Mouse (Mus musculus) frontal cortex, postnatal 36 days (tissue): Measurements from ENCODE around the gene Ccr2.
A peak's percentile ranks its signal among the peaks of the same experiment; 100 is the strongest.
"Not testable (repeated sequence)": the region's sequence is repeated elsewhere in the genome, so short reads cannot be mapped to it uniquely, and the experiment has no call there.

Source experiments
- DNase-seq, 2 experiments: peaks; one replicate each; pipeline ENCODE4 v3.0.0; 2022; ENCODE audit warnings: low spot score in 2 of 2

Gene Ccr2

DNA sequence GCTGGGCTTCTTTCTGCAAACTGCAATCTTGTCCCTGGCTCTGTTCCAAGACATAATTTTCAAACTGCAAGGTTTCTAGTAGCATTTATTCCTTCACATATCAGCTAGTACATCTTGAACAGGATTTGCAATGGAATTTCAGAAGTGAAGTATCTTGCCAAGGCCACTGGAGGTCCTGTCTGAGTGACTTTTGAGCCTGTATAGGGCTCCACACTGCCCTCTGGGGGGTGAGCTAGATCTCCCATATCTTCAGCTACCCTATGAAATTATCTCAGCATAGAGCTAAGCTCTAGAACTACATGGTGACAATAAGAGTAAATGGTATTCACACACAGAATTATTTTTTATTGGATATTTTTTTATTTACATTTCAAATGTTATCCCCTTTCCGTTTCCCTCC, 16.7 kb downstream of the Ccr2 start:
- DNase-seq: no peak

DNA sequence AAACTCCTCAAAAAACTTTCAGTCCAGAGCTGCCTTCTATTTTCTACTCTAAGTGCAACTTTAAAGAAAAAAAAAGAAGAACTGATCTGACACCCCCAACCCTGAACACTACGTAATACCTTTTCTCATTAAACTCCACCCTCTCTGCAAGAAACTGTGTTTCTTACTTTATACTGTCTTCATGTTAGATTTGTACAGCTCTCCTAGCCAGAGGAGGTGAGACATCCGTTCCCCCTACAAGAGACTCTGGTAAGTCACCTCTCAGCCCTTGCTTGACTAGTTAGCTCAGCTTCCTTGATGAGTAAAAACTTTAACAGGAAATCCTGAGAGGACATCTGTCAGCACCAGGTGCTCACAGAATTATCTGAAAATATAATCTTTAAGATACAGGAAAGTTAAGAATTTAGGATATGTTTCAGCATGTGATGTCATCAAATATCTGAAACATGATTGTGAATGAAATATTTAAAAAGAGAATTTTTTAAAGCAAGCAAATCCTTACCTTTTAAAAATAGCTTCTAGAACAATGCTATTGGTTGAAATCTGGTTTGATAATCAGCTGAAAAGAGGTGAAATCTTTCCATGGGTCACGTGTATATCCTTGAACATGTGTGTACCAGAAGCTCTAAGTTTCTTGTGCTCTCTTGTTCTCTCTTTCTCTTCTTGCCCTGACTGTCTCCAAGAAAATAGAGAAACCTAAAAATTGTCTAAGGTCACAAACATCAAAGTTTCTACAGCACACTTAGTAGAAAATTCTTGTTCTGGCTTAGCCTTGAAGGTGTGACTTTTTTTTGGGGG, 19.8 kb downstream of the Ccr2 start, which contains the start of gene Ccr5:
Gene Ccr5 (plus strand): TSS at position 157 of the 798 bp plus-strand sequence.
- no peak for DNase-seq

DNA sequence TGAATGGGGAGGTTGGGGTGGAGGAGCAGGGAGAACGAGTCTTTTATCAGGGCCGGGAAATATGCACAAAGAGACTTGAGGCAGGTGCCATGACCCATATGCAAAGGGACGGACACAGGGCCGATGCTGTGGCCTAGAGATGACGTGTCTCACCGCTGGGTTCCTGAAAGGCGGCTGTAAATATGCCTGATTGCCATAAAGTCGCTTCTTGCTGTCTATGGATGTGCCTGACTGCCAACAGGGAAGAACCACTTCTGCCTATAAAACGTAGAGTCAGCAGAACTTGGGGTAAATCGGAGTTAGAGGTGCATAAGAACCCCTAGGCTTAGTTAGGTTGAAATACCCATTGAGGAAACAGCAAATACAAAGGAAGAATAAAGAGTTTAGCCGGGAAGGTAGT, 23.8 kb downstream of the Ccr2 start:
- DNase-seq: no peak

DNA sequence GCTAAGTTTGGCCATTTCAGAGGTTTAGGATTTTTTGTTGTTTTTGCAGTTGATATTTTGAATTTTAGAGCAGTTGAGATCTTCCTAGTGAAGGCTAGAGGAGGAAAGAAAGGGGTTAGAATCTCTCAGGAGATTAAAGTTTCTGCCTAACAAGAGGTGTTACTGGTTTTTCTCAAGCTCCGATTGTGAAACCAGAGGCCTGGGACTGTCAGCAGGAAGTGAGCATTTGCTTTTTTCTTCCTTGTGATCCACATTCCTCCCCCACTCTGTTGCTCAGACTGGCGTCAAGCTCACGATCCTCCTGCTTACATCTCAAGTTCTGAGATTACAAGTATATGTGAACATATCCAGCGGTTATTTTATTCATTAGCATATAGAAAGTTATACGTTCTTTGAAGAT, 24.6 kb downstream of the Ccr2 start:
- DNase-seq: no peak

DNA sequence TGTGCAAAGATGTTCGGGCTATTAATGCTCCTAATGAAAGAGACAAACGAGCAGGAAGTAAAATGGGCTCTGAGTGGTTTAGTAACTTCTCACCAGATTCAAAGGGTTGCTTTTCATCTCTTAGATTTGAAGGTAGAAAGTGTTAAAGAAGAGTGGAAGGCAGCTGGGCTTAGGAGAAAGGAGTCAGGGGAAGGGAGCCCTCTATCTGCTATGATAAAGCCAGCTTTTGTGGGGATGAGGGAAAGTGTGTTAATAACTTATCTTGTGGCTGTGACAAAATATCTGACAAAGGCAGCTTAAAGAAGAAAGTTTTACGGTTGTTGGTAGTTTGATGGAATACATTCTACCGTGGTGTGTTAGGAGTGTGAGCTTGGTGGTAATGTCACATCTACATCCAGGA, 25.7 kb downstream of the Ccr2 start:
- no peak for DNase-seq

DNA sequence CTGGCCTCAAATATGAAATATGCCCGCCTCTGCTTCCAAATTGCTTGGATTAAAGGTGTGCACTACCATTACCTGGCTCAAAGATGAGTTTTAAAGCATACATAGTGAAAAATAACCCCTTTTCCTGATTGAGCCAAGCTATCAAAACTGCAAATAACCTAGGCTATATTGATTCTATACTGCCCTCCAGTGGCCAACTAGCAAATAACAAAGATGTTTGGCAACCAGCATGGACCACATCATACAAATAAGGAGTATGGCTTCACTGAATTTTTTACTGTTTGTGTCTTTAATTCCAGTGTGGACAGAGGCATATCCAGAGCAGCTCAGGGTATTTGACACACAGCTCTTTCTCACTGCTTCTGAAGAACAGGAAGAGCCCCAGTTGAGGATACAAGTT, 26.6 kb downstream of the Ccr2 start:
- DNase-seq: peak; percentile 33 to 66

DNA sequence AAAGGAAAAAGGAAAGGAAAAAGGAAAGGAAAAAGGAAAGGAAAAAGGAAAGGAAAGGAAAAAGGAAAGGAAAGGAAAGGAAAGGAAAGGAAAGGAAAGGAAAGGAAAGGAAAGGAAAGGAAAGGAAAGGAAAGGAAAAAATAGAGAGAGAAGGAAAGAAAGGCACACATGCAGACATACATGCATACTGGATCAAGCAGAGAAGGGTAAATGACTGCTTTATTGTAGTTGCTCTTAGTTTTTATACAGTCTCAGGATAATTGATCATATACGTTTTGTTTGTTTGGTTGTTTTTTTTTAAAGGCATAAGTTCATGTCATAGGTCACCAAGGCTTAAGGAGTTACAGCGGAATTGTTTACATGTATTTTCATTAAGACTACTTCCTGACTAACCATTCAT, 31.1 kb downstream of the Ccr2 start:
- DNase-seq: not testable (repeated sequence)

DNA sequence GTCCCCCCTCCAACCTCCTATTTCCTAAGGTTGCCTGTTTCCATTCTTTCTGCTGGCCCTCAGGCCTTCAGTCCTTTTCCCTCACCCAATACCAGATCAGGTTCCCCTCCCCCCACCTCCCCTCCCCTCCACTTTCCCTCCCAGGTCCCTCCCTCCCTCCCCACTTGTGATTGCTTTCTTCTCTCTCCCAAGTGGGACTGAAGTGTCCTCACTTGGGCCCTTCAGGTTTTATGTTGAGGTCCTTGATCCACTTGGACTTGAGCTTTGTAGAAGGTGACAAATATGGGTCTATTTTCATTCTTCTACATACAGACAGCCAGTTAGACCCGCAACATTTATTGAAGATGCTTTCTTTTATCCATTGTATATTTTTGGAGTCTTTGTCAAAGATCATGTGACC, 33.2 kb downstream of the Ccr2 start:
- not testable (repeated sequence) for DNase-seq

DNA sequence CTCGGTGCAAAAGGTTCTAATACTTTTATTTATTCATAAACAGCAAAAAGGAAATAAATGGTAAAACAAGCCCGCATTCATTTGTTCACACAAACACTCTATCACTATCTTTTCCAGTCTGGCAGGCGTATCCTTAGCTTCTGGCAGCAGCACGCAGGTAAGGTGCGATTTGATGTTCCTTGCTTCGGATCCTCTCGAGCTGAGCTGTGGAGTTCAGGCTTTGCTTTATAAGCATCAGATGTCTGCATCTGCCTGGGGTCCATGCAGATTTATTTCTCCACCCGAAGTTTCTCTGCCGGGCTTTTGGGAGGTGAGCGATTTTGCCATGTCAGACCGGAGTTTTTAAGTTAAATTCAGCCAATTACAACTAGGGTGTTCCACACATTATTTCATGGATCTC, 35.9 kb downstream of the Ccr2 start:
- no peak for DNase-seq

DNA sequence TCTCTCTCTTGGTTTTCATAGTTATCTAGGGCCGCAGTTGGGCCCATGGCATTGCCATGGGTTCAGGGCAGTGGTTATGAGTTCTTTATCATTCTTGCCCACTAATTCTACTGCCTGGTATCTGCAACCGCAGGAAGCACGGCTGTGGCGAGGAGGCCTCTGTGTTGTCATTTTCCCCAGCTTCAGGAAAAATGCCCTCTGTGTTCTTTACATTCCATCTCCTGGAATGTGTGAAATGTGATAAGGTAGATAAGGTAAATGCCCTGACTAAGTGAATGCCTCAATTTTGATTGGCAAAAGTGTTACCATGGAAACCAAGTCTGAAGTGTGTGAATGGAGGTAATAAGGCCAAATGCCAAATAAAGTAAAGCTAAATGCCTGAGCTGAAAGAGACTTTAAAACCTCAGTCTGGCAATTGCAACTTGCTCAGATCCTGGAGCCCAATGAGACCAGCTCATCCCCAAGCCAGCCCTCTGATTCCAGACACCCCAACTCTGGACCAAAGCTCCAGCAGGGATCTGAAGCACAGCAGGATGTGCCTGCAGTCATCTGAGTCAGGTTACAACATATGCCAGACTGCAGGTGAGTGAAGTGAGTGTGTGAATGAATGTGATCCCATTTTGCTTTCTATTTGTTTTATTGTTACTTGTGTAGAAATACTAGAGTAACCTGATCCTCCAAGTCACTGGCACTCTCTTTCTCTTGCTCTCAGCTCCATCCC, 36.5 kb downstream of the Ccr2 start:
- no peak for DNase-seq

DNA sequence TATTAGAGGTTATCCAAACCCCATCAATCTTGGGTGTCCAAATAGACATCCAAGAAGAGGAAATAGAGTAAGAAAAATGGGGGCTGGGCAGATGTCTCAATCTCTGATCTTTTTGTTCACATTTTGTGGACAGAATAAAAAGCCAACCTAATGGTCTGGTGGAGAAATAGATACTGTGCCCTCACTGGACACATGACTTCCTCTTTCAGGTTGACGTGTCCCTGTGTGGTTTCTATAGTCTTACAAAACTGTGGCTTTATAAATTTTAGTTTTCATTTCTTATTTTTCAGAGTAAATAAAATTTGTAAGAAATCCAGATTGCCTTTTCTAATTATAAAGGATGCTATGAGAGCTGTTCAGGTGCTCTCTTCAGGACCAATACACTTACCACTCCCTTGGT, 41.9 kb downstream of the Ccr2 start:
- no peak for DNase-seq

DNA sequence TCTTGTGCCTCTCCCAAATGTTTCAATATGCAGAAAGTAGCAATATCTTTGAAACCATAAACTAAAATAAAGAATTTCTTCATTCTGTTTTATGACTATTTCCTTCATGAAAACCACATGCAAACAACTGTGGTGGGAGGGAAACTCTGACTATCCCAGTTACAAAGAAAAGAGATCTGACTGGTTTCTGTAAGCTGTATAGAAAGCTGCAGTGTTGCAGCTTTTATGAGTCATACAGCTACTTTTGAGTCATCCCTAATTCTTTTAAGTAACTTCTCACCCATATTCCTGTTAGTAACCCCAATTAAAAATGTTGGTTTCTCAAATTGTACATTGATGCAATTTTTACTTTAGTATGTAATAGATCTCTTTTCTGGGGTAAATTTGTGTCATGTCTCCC, 44.6 kb downstream of the Ccr2 start:
- DNase-seq: no peak
